Mouse (Mus musculus) hindlimb bud, embryonic 11.5 days (tissue): ENCODE data around the gene Tnni2.
"Not testable (repeated sequence)": the region's sequence is repeated elsewhere in the genome, so short reads cannot be mapped to it uniquely, and the experiment has no call there.

Experiments used
- DNase-seq: peaks from one replicate; pipeline ENCODE4 v3.0.0-alpha.2; 2012; ENCODE audit warnings: low read depth, low spot score; ENCODE audit errors: extremely low spot score

The Tnni2 gene

DNA sequence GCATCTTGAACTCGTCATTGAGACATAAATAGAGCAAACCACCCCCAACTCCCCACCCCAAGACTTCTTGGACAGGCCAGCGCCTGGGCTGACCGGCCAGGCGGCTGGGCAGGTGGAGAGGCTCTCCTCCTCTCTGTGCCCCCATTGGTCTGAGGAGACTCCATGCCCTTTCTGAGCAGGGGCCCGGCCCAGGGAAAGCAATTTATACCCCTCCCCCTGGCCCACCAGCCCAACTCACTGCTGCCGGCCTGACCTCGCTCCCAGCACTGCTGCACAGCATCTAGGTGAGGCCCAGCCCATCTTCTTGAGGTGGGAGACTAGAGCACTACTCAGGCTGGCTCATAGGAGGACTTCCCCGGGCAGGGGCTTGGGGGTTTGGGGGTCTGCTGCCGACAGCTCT, at the start of gene Tnni2:
Gene Tnni2, plus strand, starts transcription at position 224 of the 400 bp plus-strand sequence.
- no peak for DNase-seq

DNA sequence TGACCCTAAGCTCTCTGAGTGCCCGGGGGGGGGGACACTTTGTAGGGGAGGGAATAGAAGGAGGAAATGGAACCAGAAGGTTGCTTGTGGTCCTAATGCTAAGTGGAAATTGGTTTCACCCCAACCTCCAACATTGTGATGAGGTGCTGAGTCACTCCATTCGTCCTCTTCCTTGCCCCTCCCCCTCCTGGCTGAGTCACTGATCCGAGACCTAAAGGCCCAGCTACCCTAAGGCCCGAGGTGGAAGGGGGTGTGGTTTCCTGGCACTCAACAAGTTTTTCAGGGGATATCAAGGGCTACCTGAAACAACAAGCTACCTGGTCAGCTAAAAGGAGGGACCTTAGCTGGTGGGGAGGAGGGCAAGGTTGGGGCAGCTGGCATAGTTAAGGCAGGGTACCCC, 48.4 kb upstream of the Tnni2 start:
- DNase-seq: no peak

GRCm38 (mm10) chr7:142394261-142395190, 47.1 kb upstream of the Tnni2 start:
- DNase-seq: no peak

DNA sequence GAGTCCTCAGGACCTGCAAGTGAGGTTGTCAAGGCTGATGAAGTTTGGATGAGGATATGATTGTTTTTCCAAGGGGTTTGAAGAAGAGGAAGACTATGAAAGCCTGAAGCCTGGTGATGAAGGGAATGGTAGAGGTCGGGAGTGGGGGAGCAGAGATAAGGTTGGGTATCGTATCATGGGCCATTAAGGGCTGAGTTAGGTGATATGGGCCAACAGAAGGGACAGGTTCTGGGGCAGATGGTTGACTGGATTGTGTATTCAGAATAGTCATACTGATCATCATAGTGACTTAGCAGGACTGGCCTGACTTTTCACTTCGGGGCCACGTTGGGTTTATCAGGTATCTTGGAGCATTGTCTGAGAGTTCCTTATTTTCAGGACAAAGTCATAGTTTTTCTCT, 46.1 kb upstream of the Tnni2 start:
- DNase-seq: no peak

GRCm38 (mm10) chr7:142396611-142397010, 45.0 kb upstream of the Tnni2 start:
- no peak for DNase-seq

DNA sequence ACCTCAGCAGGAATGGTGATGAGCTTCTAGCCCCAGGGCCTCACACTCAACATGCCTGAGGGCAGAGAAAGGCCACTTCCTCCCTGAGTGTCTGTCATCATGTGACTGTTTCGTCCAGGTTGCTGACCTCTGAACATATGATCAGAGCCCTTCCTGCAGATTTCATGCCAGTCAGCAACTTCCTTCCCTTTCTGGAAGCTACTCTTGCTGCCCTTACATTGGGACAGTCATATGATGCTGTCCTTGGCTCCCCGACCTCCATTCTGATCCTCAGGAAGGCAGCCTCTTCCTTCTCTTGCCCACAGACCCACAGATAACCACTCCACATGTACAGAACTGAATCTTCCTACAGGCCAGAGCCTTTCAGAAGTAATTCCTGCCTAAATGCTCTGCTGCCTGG, 43.6 kb upstream of the Tnni2 start:
- DNase-seq: no peak

DNA sequence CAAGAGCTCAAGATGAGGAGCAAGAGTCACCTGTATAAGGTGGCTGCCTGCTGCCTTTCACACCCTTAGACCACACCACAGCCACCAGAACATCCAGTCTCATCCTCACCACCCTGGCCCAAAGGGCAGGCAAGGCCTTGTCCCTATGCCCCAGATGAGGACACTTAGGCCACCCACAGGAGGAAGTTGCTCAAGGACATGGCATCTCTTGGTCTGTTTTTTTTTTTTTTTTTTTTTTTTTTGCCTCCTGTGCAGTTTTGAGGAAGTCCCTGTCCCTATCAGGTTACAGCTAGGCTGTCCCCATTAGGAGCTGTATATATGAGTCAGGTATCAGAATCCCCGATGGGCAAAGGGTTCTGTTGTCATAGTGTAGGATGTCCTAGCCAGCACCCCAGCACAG, 42.4 kb upstream of the Tnni2 start:
- no peak for DNase-seq

DNA sequence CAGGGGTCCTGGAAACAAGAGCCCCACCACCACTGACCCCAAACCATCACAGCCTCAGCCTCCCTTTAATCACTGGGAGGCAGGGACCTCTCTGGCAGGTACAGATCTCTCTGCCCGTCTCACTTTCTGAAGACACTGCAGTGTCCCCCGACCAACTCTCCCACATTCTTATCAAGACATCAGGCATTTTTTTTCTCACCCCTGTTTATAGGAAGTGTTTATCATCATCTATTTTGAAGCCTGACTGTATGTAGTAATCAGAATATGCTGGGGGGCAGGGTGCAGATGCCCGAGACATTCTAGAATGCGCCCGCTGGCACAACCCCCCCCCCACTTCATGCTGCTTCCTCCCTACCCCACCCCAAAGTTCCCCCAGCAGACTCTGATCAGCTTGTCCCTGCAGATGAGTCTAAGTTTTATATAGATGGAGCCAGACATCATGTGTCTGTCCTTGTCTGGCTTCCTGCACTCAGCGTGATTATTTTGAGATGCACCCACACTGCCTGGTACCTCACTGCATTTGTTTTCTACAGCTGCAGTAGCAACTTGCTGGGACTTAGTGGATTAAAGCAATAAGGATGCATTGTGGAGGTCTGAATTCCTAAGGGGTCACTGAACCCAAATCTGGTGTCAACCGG, 41.4 kb upstream of the Tnni2 start:
- DNase-seq: no peak

DNA sequence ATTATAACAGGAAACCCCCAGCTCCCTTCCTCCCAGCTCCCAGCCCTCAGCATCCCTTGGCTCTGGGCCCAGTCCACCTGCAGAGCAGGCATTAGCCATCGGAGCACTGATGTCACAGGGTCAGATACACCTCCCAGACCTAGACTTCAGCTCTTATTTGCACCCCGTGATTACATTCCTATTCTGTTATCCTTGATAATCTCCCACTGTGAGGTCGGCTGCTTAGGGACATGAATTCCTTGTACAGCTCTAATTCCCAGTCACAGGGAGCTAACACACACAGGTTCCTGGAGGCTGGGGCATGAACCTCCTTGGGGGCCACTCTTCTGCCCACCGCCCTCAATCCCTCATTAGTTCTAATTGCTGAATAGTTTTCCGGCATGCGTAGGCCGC, 40.9 kb upstream of the Tnni2 start:
- DNase-seq: no peak

GRCm38 (mm10) chr7:142403591-142403990, 38.0 kb upstream of the Tnni2 start:
- no peak for DNase-seq

- not testable (repeated sequence) for DNase-seq
Measured at GRCm38 (mm10) chr7:142405134-142405533, 36.5 kb upstream of the Tnni2 start.

DNA sequence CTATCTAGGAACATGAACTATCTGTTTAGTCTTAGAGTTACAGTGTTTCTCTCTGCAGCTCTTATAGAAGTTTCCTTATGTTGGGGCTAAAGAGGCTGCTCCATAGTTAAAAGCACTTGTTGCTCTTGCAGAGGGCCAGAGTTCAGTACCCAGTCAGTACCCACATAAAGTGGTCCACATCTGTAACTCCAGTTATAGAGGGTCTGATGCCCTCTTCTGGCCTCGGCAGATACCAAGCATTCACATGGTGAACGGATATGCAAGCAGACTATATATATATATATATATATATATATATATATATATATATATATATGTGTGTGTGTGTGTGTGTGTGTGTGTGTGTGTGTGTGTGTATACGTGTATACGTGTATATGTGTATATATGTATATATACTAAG, 33.7 kb upstream of the Tnni2 start:
- DNase-seq: no peak

GRCm38 (mm10) chr7:142408686-142409085, 32.9 kb upstream of the Tnni2 start:
- no peak for DNase-seq

DNA sequence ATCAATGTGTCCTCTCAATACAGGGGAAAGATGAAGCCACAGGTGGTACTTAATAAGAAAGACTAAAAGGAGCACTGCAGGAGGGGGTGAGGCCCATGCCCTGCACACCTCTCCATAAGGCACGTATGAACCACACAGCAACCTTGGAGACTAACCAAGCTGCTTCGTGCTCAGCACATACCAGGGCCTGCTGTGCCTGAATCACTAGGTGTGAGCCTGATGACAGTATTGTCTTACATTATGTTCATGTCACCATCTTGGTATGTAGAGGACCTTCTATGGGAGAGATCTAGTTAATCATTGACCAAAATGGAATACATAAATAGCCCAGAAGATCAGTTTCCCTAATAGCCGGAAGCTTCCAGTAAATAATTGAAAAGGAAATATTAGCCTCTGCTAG, 32.0 kb upstream of the Tnni2 start:
- no peak for DNase-seq

DNA sequence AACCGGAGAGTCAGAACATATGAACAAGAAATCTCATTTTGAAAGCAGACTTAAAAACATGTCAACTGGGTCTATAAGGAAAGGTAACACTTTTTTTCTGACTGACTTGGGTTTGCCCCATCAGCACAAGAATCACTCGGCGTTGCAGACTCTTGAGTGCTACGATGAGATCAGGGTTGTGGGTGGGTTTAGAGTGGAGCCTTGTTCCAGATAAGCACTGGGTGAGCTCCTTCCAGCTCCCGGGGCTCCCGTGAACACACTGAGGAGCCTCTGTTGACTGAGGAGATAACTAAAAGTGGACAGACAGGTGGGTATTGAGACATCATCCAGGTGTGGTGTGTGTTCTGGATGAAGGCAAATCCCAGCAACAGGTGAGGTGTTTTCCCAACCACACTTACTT, 28.3 kb upstream of the Tnni2 start:
- DNase-seq: no peak

DNA sequence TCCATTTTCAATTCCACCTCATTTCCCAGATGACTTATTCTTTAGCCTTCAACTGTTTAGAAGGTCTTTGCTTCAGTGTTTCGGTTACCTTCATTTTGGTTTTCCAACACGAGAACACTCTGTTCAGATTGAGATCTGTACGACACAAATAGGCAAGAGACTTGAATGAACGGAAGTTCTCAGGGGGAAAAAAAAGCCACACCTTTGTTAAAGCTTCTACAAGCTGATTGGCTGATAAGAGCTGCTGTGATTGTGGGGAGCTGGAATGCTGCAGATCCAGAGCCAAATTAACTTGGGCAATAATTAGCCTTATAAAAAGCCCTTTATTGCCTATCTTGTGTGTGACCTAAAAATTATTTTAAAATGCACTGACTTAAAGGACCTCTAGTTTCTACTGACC, 26.3 kb upstream of the Tnni2 start:
- no peak for DNase-seq

DNA sequence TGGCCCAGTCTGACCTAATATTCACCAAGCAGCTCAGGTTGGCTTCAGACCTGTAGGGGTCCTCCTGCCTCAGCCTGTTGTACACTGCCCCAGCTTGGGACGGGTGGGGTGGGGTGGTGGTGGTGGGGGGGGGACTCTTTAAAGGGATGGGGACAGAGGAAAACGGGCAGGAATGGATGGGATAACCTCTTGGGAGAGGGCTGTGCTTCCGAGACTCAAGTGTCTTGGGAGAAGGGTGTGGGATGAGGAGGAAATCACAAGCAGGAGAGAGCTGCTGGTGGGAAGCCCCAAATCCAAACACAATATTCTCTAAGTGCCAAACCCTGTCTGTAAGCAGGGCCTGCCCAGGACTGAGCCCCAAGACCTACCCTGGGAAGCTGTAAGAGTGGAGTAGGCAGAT, 25.4 kb upstream of the Tnni2 start:
- no peak for DNase-seq

GRCm38 (mm10) chr7:142418027-142418426, 23.6 kb upstream of the Tnni2 start:
- no peak for DNase-seq

DNA sequence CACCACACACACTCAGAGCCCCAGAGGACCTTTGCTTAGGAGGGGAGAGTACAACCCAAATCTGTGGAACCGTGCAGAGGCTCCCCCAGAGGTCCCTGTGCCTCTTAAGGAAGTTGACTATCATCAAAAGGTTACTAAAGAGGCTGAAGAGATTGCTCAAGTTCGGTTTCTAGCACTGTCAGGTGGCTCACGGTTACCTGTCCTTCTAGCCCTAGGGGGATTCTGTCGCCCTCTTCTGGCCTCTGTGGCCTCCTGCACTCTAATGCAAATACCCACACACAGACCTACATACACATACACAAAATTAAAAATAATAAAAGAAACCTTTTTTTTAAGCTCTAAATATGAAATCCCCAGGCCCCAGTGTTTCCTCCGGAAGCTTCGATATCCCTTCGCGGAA, 22.9 kb upstream of the Tnni2 start:
- DNase-seq: no peak

- DNase-seq: no peak
Measured at GRCm38 (mm10) chr7:142419887-142420286, 21.7 kb upstream of the Tnni2 start.

DNA sequence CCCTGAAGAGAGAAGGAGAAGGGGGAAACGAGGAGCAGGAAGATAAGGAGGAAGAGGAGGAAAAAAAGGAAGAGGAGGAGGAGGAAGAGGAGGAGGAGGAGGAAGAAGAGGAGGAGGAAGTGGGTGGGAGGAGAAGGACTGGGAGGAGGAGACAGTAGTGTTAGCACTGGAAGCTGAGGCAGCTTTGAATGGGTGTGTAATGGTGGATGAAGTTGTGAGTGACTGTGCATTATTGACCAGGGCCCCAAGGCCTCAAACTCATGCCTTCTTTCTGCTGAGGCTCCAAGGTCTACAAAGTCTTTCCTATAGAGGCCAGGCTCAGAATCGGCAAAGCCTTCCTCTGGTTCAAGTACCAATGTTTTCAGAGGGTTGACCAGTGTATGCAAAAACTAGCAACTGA, 19.8 kb upstream of the Tnni2 start:
- DNase-seq: no peak

- no peak for DNase-seq
Measured at GRCm38 (mm10) chr7:142425641-142426213, 15.9 kb upstream of the Tnni2 start.
